Mouse (Mus musculus) heart, embryonic 15.5 days (tissue): ENCODE results near the gene BC049715. TPM values are rescaled to one million over a fixed set of nuclear protein-coding genes. Genes with fewer than 3 reads are reported as not detected.
A peak's percentile ranks its signal among the peaks of the same experiment; 100 is the strongest.

ENCODE experiments used
- ATAC-seq: fragments of 200-750 bp; cut with Nextera tagmentation; replicated peaks from 2 replicates; pipeline ENCODE4 v1.8.0; 2017; ENCODE audit warnings: low read depth, moderate TSS enrichment; ENCODE audit not compliant: insufficient number of reproducible peaks, insufficient read depth, low FRiP score
- H3K27ac ChIP-seq: fragments of 300-500 bp; sonication (generic); 2 replicates; pipeline ENCODE4 v1.5.1; 2015; ENCODE audit warnings: mild to moderate bottlenecking, inconsistent platforms
- H3K27me3 ChIP-seq: fragments of 300-500 bp; sonication (generic); 2 replicates; pipeline ENCODE4 v1.6.1; 2015; ENCODE audit warnings: inconsistent platforms
- H3K36me3 ChIP-seq: fragments of 300-500 bp; sonication (generic); 2 replicates; pipeline ENCODE4 v1.6.1; 2015; ENCODE audit warnings: mild to moderate bottlenecking, inconsistent platforms
- H3K4me1 ChIP-seq: fragments of 300-500 bp; sonication (generic); replicated peaks from 2 replicates; pipeline ENCODE4 v1.6.1; 2015; ENCODE audit warnings: inconsistent platforms
- H3K4me2 ChIP-seq: fragments of 300-500 bp; sonication (generic); 2 replicates; pipeline ENCODE4 v1.6.1; 2015; ENCODE audit warnings: inconsistent platforms, mild to moderate bottlenecking, moderate library complexity
- H3K4me3 ChIP-seq: fragments of 300-500 bp; sonication (generic); 2 replicates; pipeline ENCODE4 v1.5.1; 2015; ENCODE audit warnings: mild to moderate bottlenecking, inconsistent platforms
- H3K9ac ChIP-seq: fragments of 300-500 bp; sonication (generic); 2 replicates; pipeline ENCODE4 v1.6.1; 2015; ENCODE audit warnings: mild to moderate bottlenecking, inconsistent platforms
- H3K9me3 ChIP-seq: fragments of 300-500 bp; sonication (generic); replicated peaks from 2 replicates; pipeline ENCODE4 v1.6.1; 2016; ENCODE audit warnings: inconsistent platforms
- WGBS: fragments of 180-500 bp; shearing (Covaris S2); methylation state at CpG from one replicate; pipeline ENCODE4 v1.1.7; 2015; ENCODE audit warnings: mixed read lengths; 5-methylcytosine and 5-hydroxymethylcytosine counted together
- polyA plus RNA-seq: library from polyadenylated mRNA; unstranded; fragments of >200 nt; fragmentation: Nextera tagmentation; extraction: Ambion mirVana; gene quantifications from 2 replicates; pipeline ENCODE4 v1.2.1, GENCODE M21; 2015

Gene BC049715
- polyA plus RNA-seq, 1 experiment from 2014 or later = 1.3 TPM

- WGBS = 35% methylated on average over 4 of the region's 4 CpGs
- H3K4me2 ChIP-seq = peak overlapping the region; percentile 72
- H3K9me3 ChIP-seq = no peaks in the 10 kb centered on the region
- H3K36me3 ChIP-seq = peaks cover 20% of the 10 kb centered on the region
- no peak for ATAC-seq
- H3K27ac ChIP-seq = peak overlapping the region; percentile 84
- peaks cover 6% of the 10 kb centered on the region for H3K4me1 ChIP-seq
- peak overlapping the region; percentile 73 for H3K4me3 ChIP-seq
- H3K9ac ChIP-seq = peak overlapping the region; percentile 52; the same call in 1 of the 2 replicates
- H3K27me3 ChIP-seq = no peaks in the 10 kb centered on the region
Measured at GRCm38 (mm10) chr6:136828681-136829080, 1.3 kb downstream of the BC049715 start.

- peaks cover 4% of the 10 kb centered on the region for H3K4me1 ChIP-seq
Measured at GRCm38 (mm10) chr6:136831712-136832111, 4.3 kb downstream of the BC049715 start.

GRCm38 (mm10) chr6:136835352-136835751 lies 7.9 kb downstream of the BC049715 start, which contains the start of gene Smco3:
Smco3 (minus strand) TSS chr6:136835452.
- Histone ChIP-seq H3K4me1 (no peaks in the 10 kb centered on the region), H3K9ac (no peak within 1 kb of the TSS), H3K4me2 (no peak within 1 kb of the TSS), H3K27ac (no peak within 1 kb of the TSS), H3K4me3 (no peak within 1 kb of the TSS), H3K9me3 (no peaks in the 10 kb centered on the region), H3K27me3 (no peaks in the 10 kb centered on the region), H3K36me3 (no peaks in the 10 kb centered on the region)
- ATAC-seq = no peak
- 44% methylated on average over 4 of the region's 4 CpGs for WGBS

More at GRCm38 (mm10) chr6:136831712-136832111, 4.3 kb downstream of the BC049715 start:
- Histone ChIP-seq H3K27ac (no peak overlapping the region), H3K4me3 (no peak overlapping the region), H3K4me2 (no peak overlapping the region), H3K36me3 (no peaks in the 10 kb centered on the region), H3K27me3 (no peaks in the 10 kb centered on the region), H3K9me3 (no peaks in the 10 kb centered on the region), H3K9ac (no peak overlapping the region)
- WGBS = 66% methylated on average over 5 of the region's 5 CpGs
- ATAC-seq = no peak

GRCm38 (mm10) chr6:136837323-136837722 lies 9.9 kb downstream of the BC049715 start:
- H3K9ac ChIP-seq = no peak overlapping the region
- H3K4me3 ChIP-seq = no peak overlapping the region
- no peaks in the 10 kb centered on the region for H3K4me1 ChIP-seq
- H3K36me3 ChIP-seq = no peaks in the 10 kb centered on the region
- 71% methylated on average over 3 of the region's 3 CpGs for WGBS
- H3K27ac ChIP-seq = no peak overlapping the region
- no peaks in the 10 kb centered on the region for H3K27me3 ChIP-seq
- H3K9me3 ChIP-seq = no peaks in the 10 kb centered on the region
- no peak overlapping the region for H3K4me2 ChIP-seq
- no peak for ATAC-seq

GRCm38 (mm10) chr6:136844903-136845302 lies 17.5 kb downstream of the BC049715 start:
- Histone ChIP-seq H3K27me3 (no peaks in the 10 kb centered on the region), H3K9me3 (no peaks in the 10 kb centered on the region), H3K36me3 (no peaks in the 10 kb centered on the region), H3K4me3 (no peak overlapping the region), H3K27ac (no peak overlapping the region), H3K9ac (no peak overlapping the region), H3K4me2 (no peak overlapping the region), H3K4me1 (no peaks in the 10 kb centered on the region)
- 61% methylated on average over 2 of the region's 2 CpGs for WGBS
- no peak for ATAC-seq

- no peaks in the 10 kb centered on the region for H3K4me1 ChIP-seq
- no peaks in the 10 kb centered on the region for H3K9me3 ChIP-seq
- no peak overlapping the region for H3K9ac ChIP-seq
- no peak overlapping the region for H3K27ac ChIP-seq
- H3K27me3 ChIP-seq = no peaks in the 10 kb centered on the region
- H3K4me2 ChIP-seq = no peak overlapping the region
- no peaks in the 10 kb centered on the region for H3K36me3 ChIP-seq
- WGBS = 66% methylated on average over 5 of the region's 5 CpGs
- H3K4me3 ChIP-seq = no peak overlapping the region
- ATAC-seq = no peak
Measured at GRCm38 (mm10) chr6:136845706-136846480, 18.5 kb downstream of the BC049715 start.

GRCm38 (mm10) chr6:136847267-136847666 lies 19.8 kb downstream of the BC049715 start:
- 88% methylated on average over 3 of the region's 3 CpGs for WGBS
- Histone ChIP-seq H3K4me3 (no peak overlapping the region), H3K4me1 (no peaks in the 10 kb centered on the region), H3K9ac (no peak overlapping the region), H3K9me3 (no peaks in the 10 kb centered on the region), H3K27ac (no peak overlapping the region), H3K4me2 (no peak overlapping the region), H3K27me3 (no peaks in the 10 kb centered on the region), H3K36me3 (no peaks in the 10 kb centered on the region)
- no peak for ATAC-seq

GRCm38 (mm10) chr6:136847790-136848189 lies 20.4 kb downstream of the BC049715 start:
- Histone ChIP-seq H3K27me3 (no peaks in the 10 kb centered on the region), H3K27ac (no peak overlapping the region), H3K4me3 (no peak overlapping the region), H3K4me1 (peaks cover 3% of the 10 kb centered on the region), H3K9ac (no peak overlapping the region), H3K4me2 (no peak overlapping the region), H3K9me3 (no peaks in the 10 kb centered on the region), H3K36me3 (no peaks in the 10 kb centered on the region)
- no peak for ATAC-seq
- 34% methylated on average over 2 of the region's 2 CpGs for WGBS

GRCm38 (mm10) chr6:136848399-136848798 lies 21.0 kb downstream of the BC049715 start:
- H3K27me3 ChIP-seq = no peaks in the 10 kb centered on the region
- H3K9me3 ChIP-seq = no peaks in the 10 kb centered on the region
- WGBS = 77% methylated on average over 8 of the region's 8 CpGs
- H3K4me1 ChIP-seq = peaks cover 4% of the 10 kb centered on the region
- H3K27ac ChIP-seq = no peak overlapping the region
- no peak overlapping the region for H3K9ac ChIP-seq
- no peaks in the 10 kb centered on the region for H3K36me3 ChIP-seq
- H3K4me3 ChIP-seq = no peak overlapping the region
- H3K4me2 ChIP-seq = no peak overlapping the region
- ATAC-seq = no peak

GRCm38 (mm10) chr6:136848971-136849370 lies 21.5 kb downstream of the BC049715 start:
- 84% methylated on average over 5 of the region's 5 CpGs for WGBS
- H3K4me3 ChIP-seq = no peak overlapping the region
- H3K9ac ChIP-seq = no peak overlapping the region
- H3K4me1 ChIP-seq = peaks cover 4% of the 10 kb centered on the region
- H3K27me3 ChIP-seq = no peaks in the 10 kb centered on the region
- no peak for ATAC-seq
- no peak overlapping the region for H3K27ac ChIP-seq
- no peaks in the 10 kb centered on the region for H3K9me3 ChIP-seq
- H3K4me2 ChIP-seq = no peak overlapping the region
- H3K36me3 ChIP-seq = no peaks in the 10 kb centered on the region

- Histone ChIP-seq H3K9me3 (no peaks in the 10 kb centered on the region), H3K9ac (no peak overlapping the region), H3K4me1 (peaks cover 7% of the 10 kb centered on the region), H3K27ac (no peak overlapping the region), H3K36me3 (no peaks in the 10 kb centered on the region), H3K4me3 (no peak overlapping the region), H3K27me3 (no peaks in the 10 kb centered on the region), H3K4me2 (no peak overlapping the region)
- 62% methylated on average over 6 of the region's 6 CpGs for WGBS
- no peak for ATAC-seq
Measured at GRCm38 (mm10) chr6:136850267-136850666, 22.8 kb downstream of the BC049715 start.

- Histone ChIP-seq H3K4me1 (peaks cover 21% of the 10 kb centered on the region), H3K9me3 (no peaks in the 10 kb centered on the region), H3K4me2 (no peak overlapping the region), H3K9ac (no peak overlapping the region), H3K4me3 (no peak overlapping the region), H3K27ac (peak overlapping the region; percentile 34; the same call in 1 of the 2 replicates), H3K27me3 (no peaks in the 10 kb centered on the region), H3K36me3 (no peaks in the 10 kb centered on the region)
- 86% methylated on average over 4 of the region's 4 CpGs for WGBS
- ATAC-seq = no peak
Measured at GRCm38 (mm10) chr6:136852348-136852747, 24.9 kb downstream of the BC049715 start.
